21 mouse cellular contexts compared by ENCODE assay signal in genomic region chr6:113810667-113811066, GRCm38 (mm10).
A peak's percentile ranks its signal among the peaks of the same experiment; 100 is the strongest.
DNase-seq lines count a peak whose midpoint lies in the region; ATAC-seq lines count a peak whose summit lies in the region.
"Had no signal": no experiment of that assay in that cellular context is flagged by ENCODE, and none has a peak within 500 bp of the region (broad histone marks: within the 10 kb centered on the region; RNA-seq: fewer than 3 reads in every experiment).

No protein-coding gene starts in this region.

- ATAC-seq in megakaryocyte progenitor cell, adult 5-6 weeks (replicated peaks; ENCODE audit: poor library complexity): no peak
- ATAC-seq: forebrain, embryonic 16.5 days; hindbrain, embryonic 16.5 days; lung, postnatal 0 days; midbrain, embryonic 15.5 days had no signal

- H3K27me3 ChIP-seq in heart, embryonic 10.5 days (ENCODE audit: insufficient read depth, poor library complexity, severe bottlenecking): peaks cover 46% of the 10 kb centered on the region
- H3K27me3 ChIP-seq: limb, embryonic 13.5 days; midbrain, embryonic 15.5 days had no signal

- no peak overlapping the region for H3K4me3 ChIP-seq in heart, embryonic 10.5 days
- H3K4me3 ChIP-seq: embryonic facial prominence, embryonic 10.5 days; erythroblast, embryonic 14.5 days; limb, embryonic 13.5 days; midbrain, embryonic 15.5 days had no signal

- no peaks in the 10 kb centered on the region for H3K4me1 ChIP-seq in heart, embryonic 10.5 days
- H3K4me1 ChIP-seq: limb, embryonic 13.5 days; midbrain, embryonic 15.5 days had no signal

- DNase-seq in layer of hippocampus, adult 9-11 months: peak; percentile 44
- DNase-seq in layer of hippocampus, adult 8-10 months (ENCODE audit: low spot score in 2 of 2): no peak
- peak; percentile 47 to 56 for DNase-seq in cerebellum, adult 18-20 months
- peak; percentile 67 for DNase-seq in cerebellum, adult 9-10 months
- DNase-seq in left cerebral cortex, postnatal 10 days (ENCODE audit: extremely low spot score in 1 of 2, low spot score in 2 of 2): peak; percentile 50 to 61
- no peak for DNase-seq in urinary bladder, postnatal 4 days (ENCODE audit: low spot score in 2 of 2)
- no peak for DNase-seq in heart, embryonic 10.5 days (ENCODE audit: low spot score)
- DNase-seq: gastrocnemius, postnatal 14 days; heart, postnatal 14 days; kidney, adult 11 months; thymus, postnatal 36 days had no signal

- 68% methylated on average over 4 of the region's 4 CpGs for WGBS in heart, embryonic 10.5 days

- H3K36me3 ChIP-seq in heart, embryonic 10.5 days: no peaks in the 10 kb centered on the region
- H3K36me3 ChIP-seq: embryonic facial prominence, embryonic 10.5 days; limb, embryonic 13.5 days had no signal

- intact Hi-C loops in left cerebral cortex, postnatal 10 days (cut with DNase I): no loop called here

- H3K27ac ChIP-seq in heart, embryonic 10.5 days: no peak overlapping the region
- H3K27ac ChIP-seq: embryonic facial prominence, embryonic 10.5 days; kidney, postnatal 0 days; limb, embryonic 13.5 days; liver, embryonic 14.5 days; midbrain, embryonic 15.5 days had no signal

- H3K9me3 ChIP-seq in heart, embryonic 10.5 days: no peaks in the 10 kb centered on the region
- H3K9me3 ChIP-seq: embryonic facial prominence, embryonic 10.5 days had no signal

Comparison
In these comparisons a context has a peak if more than half of its experiments do, and no peak if none do; other contexts are left out.
1. DNase-seq: peak in layer of hippocampus, adult 9-11 months (single experiment), cerebellum, adult 18-20 months (2 of 2), cerebellum, adult 9-10 months (single experiment) and left cerebral cortex, postnatal 10 days (2 of 2); none in layer of hippocampus, adult 8-10 months (0 of 2), urinary bladder, postnatal 4 days (0 of 2) and heart, embryonic 10.5 days (single experiment).